13 mouse cellular contexts compared by ENCODE assay signal in the genomic region with DNA sequence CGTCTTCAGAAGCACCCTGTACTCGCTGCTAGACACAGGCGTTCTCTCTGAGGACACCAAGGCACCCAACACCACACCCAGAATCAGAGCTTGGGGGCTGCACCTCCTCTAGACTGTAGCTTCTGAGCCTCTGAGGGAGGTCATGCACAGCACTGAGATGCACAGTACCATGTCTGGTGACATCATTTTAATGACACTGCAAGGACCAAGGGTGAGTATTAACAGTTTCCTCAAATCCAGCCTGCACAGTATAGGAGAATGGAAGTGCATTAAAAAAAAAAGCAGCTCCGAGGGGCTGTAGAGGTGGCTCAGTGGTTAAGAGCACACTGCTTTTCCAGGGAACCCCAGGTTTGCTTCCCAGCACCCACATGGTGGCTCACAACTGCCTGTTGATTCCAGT. TPM values are rescaled to one million over a fixed set of nuclear protein-coding genes. Genes with fewer than 3 reads are reported as not detected.
"Had no signal": no experiment of that assay in that cellular context is flagged by ENCODE, and none has a peak within 500 bp of the region (broad histone marks: within the 10 kb centered on the region; RNA-seq: fewer than 3 reads in every experiment).

No protein-coding gene starts in this region.

- H3K4me1 ChIP-seq: liver, embryonic 15.5 days; stomach, embryonic 15.5 days had no signal

- H3K27ac ChIP-seq: left cerebral cortex, adult 2 months; liver, embryonic 15.5 days; macrophage had no signal

- H3K9me3 ChIP-seq: limb, embryonic 10.5 days; liver, embryonic 15.5 days; midbrain, embryonic 12.5 days; stomach, embryonic 15.5 days had no signal

- H3K9ac ChIP-seq: liver, embryonic 15.5 days; midbrain, embryonic 12.5 days; stomach, embryonic 15.5 days had no signal

- H3K4me3 ChIP-seq: left cerebral cortex, adult 2 months; limb, embryonic 10.5 days; liver, embryonic 15.5 days; megakaryocyte, embryonic 14.5 days; midbrain, embryonic 12.5 days; stomach, embryonic 15.5 days had no signal

- H3K27me3 ChIP-seq: liver, embryonic 15.5 days; stomach, embryonic 15.5 days had no signal

- H3K36me3 ChIP-seq: liver, embryonic 15.5 days; stomach, embryonic 15.5 days had no signal

- H3K4me2 ChIP-seq: liver, embryonic 11.5 days; liver, embryonic 15.5 days; midbrain, embryonic 12.5 days; stomach, embryonic 15.5 days had no signal

RNA-seq across cellular contexts. Expression of gene Atp6v0a4, which starts 35.2 kb away (rescaled TPM):
- polyA plus RNA-seq: limb, embryonic 10.5 days; macrophage; midbrain, embryonic 12.5 days; neural tube, embryonic 11.5 days had no signal

RNA-seq across cellular contexts. Expression of gene Tmem213, which starts 50.5 kb away (rescaled TPM):
- polyA plus RNA-seq: intestine, embryonic 16.5 days; limb, embryonic 10.5 days; liver, embryonic 11.5 days; liver, embryonic 15.5 days; macrophage; midbrain, embryonic 12.5 days; neural tube, embryonic 11.5 days; spleen, adult 2 months; testis, adult 2 months; urinary bladder, adult 2 months had no signal
